Mouse (Mus musculus): Measurements from ENCODE around the gene Tiam1. TPM values are rescaled to one million over a fixed set of nuclear protein-coding genes. Genes with fewer than 3 reads are reported as not detected.
A peak's percentile ranks its signal among the peaks of the same experiment; 100 is the strongest.
"Not testable (repeated sequence)": the region's sequence is repeated elsewhere in the genome, so short reads cannot be mapped to it uniquely, and the experiment has no call there.

Tiam1 gene
- polyA plus RNA-seq, 1 experiment, result 3.6 TPM

DNA sequence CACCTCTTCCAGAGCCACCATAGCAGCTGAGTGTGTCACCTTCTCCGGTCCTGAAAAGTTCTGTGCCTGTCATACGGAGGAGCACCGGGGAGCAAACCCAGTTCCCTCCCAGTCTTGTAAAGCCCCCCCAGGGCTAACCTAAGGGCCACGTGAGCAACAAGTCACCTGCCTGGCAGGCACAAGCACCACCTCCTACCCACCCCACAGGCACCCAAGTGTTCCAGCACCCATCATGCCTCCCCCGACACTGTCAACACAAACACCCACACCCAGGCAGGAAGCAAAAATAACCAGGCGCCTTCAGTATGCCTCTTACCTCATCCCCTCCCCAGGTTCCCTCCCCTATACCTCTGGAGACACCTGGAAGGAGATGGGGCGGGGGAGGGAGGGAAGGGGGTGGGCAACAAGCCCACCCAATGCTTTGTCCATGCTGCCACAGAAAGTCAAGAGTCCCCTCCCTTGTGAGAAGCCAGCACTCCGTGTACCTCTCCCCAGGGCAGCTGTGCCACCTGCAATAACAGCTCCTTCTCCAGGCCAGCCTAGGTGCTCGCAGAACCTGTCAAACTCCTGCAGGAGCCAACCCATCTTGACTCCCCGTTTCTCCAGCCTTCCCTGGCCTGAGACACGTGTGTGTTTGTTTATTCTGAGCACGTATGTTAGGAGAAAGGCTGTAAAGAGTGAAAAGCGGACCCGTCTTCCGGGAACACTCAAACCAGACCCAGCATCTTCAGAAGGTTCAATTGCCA is 38.7 kb downstream of the Tiam1 start:
- DNase-seq (ENCODE audit: low read depth), result peak; percentile 92

GRCm38 (mm10) chr16:90103726-90104125 is 39.8 kb downstream of the Tiam1 start:
- DNase-seq (ENCODE audit: low read depth), result no peak

DNA sequence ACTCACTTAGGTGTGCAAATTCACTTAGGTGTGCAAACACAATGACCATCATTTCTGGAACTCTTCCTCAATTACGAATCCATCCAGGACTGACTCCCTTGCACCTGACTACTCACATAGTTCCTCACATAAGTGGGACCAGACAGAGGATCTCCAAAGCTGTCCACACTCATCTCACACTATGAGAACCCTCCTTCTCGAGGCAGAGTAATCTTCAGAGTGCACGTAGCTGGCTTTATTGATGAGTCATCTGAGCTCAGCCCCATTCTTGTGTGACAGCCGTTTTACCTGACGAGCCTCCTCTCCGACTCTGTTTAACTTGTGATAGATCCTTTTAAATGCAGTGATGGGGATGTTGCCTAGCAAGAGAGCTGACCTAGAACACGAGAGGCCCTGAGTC is 41.0 kb downstream of the Tiam1 start:
- DNase-seq (ENCODE audit: low read depth), result no peak

GRCm38 (mm10) chr16:90098191-90098605 is 45.4 kb downstream of the Tiam1 start:
- DNase-seq (ENCODE audit: low read depth), result no peak

DNA sequence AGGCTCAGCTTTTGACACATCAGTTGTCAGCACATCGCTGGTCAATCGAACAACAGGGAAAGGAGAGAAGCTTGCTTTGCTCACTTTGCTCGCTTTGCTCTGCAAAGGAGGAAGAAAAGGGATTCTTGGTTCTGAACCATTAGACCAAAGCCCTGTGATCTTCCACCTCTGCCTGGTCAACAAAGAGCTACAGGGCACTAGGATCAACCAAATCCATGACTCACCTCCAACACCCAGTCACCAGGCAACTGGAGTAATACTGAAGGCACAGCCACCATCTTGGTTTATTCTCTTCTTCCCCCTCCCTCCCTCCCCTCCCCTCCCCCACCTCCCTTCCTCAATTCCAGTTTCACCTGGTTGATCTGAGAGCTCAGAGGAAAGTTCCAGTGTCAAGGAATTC is 45.8 kb downstream of the Tiam1 start:
- DNase-seq (ENCODE audit: low read depth), result no peak

GRCm38 (mm10) chr16:90096011-90096410 is 47.6 kb downstream of the Tiam1 start:
- DNase-seq (ENCODE audit: low read depth), result no peak

- DNase-seq (ENCODE audit: low read depth), result no peak
These were observed 50.6 kb downstream of the Tiam1 start for GRCm38 (mm10) chr16:90093015-90093414.

DNA sequence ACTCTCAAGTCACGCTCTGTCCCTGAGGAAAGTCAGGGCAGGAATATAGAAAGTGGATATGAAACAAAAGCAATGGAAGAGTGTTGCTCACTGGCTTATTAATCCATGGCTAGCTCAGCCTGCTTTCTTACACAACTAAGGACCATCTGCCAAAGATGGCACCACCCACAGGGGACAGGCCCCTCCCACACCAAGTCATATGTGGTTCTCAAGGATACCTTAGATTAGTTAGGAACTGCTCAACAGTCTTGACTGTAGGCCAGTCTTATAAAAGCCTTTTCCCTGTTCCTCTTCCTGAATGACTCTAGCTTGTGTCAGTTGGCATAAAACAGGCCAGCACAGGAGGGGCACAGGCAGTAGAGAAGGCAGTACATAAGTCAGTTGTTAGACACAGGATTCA is 51.7 kb downstream of the Tiam1 start:
- DNase-seq (ENCODE audit: low read depth), result no peak

DNA sequence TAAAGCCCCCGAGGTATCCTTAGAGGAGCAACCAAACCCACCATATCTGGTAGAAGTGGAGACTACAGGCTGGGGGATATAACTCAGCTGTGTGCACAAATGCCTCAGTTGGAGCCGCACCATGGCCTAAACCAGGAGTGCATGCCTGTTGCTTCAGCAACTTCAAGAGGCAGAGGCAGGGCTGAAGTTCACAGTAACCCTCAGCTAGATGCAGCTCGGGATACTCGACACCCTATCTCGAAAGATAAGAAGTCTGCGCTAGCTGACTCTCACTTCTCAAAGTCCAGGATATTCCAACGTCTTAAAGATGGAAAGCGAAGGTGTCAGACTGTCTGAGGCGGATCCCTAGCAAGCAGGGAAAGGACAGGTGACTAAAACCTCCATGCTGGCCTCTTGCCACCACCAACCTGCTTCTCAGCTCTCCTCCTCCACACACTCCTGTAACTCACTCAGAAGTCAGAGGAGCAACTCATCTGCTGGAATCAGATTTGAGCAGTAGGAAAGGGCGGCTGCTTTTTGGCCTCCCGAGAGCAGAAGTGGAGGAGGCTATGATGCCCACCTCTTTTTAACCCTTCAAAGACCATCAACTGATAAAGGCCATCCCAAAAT is 52.4 kb downstream of the Tiam1 start:
- DNase-seq (ENCODE audit: low read depth), result no peak

GRCm38 (mm10) chr16:90090368-90090767 is 53.2 kb downstream of the Tiam1 start:
- DNase-seq (ENCODE audit: low read depth), result no peak

- no peak for DNase-seq (ENCODE audit: low read depth)
These were observed 56.3 kb downstream of the Tiam1 start for GRCm38 (mm10) chr16:90087256-90087655.

DNA sequence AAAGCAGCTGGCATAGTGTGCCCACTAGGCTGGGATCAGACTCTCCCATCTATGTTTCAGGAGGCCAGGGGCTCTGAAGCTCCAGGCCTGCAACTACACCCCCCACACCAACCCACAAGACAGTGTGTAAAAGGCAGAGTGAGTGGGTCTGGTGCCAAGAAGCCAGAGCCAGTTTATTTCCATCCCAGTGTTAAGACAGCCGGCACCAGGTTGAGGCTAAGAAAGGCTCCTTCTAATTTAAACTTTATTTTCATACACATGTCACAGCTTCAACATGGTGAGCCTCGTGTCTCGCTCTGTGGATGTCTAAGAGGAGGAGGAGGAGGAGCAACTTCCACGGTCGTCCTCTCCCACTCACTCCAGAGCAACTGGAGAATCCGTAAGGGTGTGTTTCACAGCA is 57.5 kb downstream of the Tiam1 start:
- DNase-seq (ENCODE audit: low read depth), result no peak

- DNase-seq (ENCODE audit: low read depth), result no peak
These were observed 58.0 kb downstream of the Tiam1 start for GRCm38 (mm10) chr16:90085580-90085979.

GRCm38 (mm10) chr16:90081125-90081524 is 62.4 kb downstream of the Tiam1 start:
- DNase-seq (ENCODE audit: low read depth), result no peak

- no peak for DNase-seq (ENCODE audit: low read depth)
These were observed 64.7 kb downstream of the Tiam1 start for GRCm38 (mm10) chr16:90078806-90079381.

GRCm38 (mm10) chr16:90073510-90073909 is 70.1 kb downstream of the Tiam1 start:
- DNase-seq (ENCODE audit: low read depth), result no peak

DNA sequence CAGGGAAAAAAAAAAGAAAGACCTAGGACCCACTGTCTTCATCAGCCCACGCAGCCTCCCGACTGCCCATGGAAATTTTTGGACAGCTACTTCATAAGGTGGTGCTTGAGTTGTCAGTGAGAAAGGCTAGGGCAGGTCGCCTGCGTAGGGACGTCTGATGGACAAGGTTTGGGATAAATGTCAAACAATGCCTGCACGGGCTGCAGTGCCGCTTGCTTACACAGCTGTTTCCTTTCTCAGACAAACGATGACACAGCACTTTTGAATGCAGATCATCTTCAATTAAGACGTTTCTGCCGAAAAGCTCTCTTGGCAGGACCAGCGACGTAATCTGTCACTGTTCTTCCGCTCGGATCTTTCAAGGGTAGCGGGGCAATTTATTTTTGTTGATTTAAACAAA is 70.9 kb downstream of the Tiam1 start:
- no peak for DNase-seq (ENCODE audit: low read depth)

- not testable (repeated sequence) for DNase-seq (ENCODE audit: low read depth)
These were observed 72.4 kb downstream of the Tiam1 start for GRCm38 (mm10) chr16:90071125-90071524.

GRCm38 (mm10) chr16:90070104-90070503 is 73.5 kb downstream of the Tiam1 start:
- no peak for DNase-seq (ENCODE audit: low read depth)

DNA sequence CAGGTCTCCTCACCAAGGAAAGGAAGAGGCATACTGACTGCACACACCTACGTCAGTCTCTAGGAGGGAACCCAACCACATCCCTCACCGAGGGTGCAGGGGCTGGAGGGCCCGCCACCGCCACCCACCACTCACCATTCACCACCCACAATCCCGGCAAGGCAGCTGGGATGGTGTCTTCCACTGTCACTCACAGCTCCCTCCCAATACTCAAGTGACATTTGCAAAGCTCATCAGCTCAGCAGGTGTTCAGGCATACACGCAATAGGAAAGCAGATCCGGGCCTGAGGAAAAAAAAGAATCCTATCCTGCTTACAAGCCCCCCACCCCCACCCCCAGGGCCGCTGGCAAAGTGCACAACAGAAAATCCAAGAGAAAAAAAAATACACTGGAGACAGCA is 74.4 kb downstream of the Tiam1 start:
- DNase-seq (ENCODE audit: low read depth), result no peak

DNA sequence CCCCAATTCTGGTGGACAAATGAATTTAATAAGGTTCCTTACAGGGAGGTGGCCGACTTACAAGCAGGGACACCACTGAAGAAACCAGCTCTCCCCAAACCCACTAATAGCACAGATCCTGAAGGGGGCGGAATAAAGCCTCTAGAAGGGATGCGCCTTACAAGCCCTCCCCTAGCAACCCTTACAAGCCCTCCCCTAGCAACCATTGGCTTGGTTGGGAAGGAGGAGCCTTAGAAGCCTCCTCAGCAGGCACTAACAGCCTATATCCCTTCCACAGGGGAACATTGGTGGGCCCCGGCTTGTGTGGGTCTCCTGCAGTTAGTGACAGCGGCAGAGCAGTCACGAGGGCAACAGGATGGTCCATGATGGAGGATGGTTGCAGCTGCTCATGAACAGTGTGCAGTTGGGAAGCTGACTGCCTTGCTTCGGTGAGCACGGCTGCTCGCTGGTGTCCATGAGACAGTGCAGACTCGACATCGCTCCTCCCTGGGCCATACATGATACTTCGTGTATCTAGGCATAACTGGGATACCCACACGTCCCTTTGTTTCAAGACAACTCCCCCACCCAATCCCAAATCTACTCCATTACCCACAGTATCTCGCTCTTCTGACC is 90.6 kb downstream of the Tiam1 start:
- DNase-seq (ENCODE audit: low read depth), result no peak

DNA sequence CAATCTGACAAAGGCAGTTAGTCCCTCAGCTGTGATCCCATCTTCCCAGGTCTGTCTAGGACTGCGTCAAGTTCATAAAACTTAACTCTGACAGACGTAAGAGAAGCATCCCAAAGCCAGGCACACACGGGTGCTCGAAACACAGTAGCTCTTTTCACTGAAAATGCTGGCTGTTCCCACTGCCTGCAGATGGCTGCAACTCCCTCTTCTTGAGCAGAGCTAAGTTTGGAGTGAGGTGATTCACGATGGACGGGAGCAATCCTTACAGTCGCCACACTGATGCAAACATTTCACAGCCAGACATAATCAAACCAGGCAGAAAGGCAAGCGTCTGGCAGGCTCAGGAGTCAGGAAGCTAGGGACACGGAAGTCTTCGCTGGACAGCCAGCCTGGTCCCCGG is 91.2 kb downstream of the Tiam1 start:
- no peak for DNase-seq (ENCODE audit: low read depth)

GRCm38 (mm10) chr16:90051051-90051450 is 92.5 kb downstream of the Tiam1 start:
- DNase-seq (ENCODE audit: low read depth), result no peak

All from gonadal fat pad, adult 2 months (tissue).